Mouse (Mus musculus) ES-E14 (cell line): ENCODE measurements around the gene Samd7. TPM values are rescaled to one million over a fixed set of nuclear protein-coding genes. Genes with fewer than 3 reads are reported as not detected.

Experiments
- DNase-seq: peaks from one replicate; pipeline ENCODE4 v3.0.0-alpha.2; 2013; ENCODE audit warnings: low read depth, low spot score
- H3K27ac ChIP-seq: 2 replicates; pipeline ENCODE4 v1.5.1; 2012; ENCODE audit warnings: low read depth, mild to moderate bottlenecking, low read length, moderate library complexity, mixed read lengths; ENCODE audit not compliant: poor library complexity, insufficient read depth, severe bottlenecking
- H3K36me3 ChIP-seq: 2 replicates; pipeline ENCODE4 v1.6.1; 2012; ENCODE audit warnings: mild to moderate bottlenecking, low read length, moderate library complexity, mixed read lengths; ENCODE audit not compliant: control insufficient read depth, poor library complexity, insufficient read depth, severe bottlenecking
- H3K4me1 ChIP-seq, 2 experiments: fragments of 150-350 bp in 1 of 2; sonication (generic) in 1 of 2; 2 replicates each; pipeline ENCODE4 v1.6.1; 2012; ENCODE audit warnings: low read length in 2 of 2, mild to moderate bottlenecking in 1 of 2, mixed read lengths in 1 of 2; ENCODE audit not compliant: control insufficient read depth in 2 of 2, insufficient read depth in 2 of 2, poor library complexity in 1 of 2
- H3K4me3 ChIP-seq, 2 experiments: fragments of 150-350 bp in 1 of 2; sonication (generic) in 1 of 2; 2 replicates each; pipeline ENCODE4 v1.5.1; 2012; ENCODE audit warnings: low read length in 2 of 2, low read depth in 1 of 2, mild to moderate bottlenecking in 1 of 2, mixed read lengths in 1 of 2; ENCODE audit not compliant: insufficient read depth in 1 of 2, poor library complexity in 1 of 2, severe bottlenecking in 1 of 2
- H3K9ac ChIP-seq: 2 replicates; pipeline ENCODE4 v1.6.1; 2012; ENCODE audit warnings: low read depth, mild to moderate bottlenecking, low read length, mixed read lengths; ENCODE audit not compliant: poor library complexity, insufficient read depth, severe bottlenecking
- H3K9me3 ChIP-seq: fragments of 150-350 bp; sonication (generic); 2 replicates; pipeline ENCODE4 v1.6.1; 2012; ENCODE audit warnings: low read depth, mild to moderate bottlenecking, low read length; ENCODE audit not compliant: control insufficient read depth, insufficient read depth
- CHD2 ChIP-seq: IDR thresholded peaks from 2 replicates; pipeline ENCODE4 v1.6.1; 2014; ENCODE audit warnings: mild to moderate bottlenecking, low read depth, low read length, inconsistent platforms
- HCFC1 ChIP-seq: IDR thresholded peaks from 2 replicates; pipeline ENCODE4 v1.6.1; 2012; ENCODE audit warnings: low read length, inconsistent platforms, borderline replicate concordance; ENCODE audit not compliant: insufficient read depth
- MAFK ChIP-seq: IDR thresholded peaks from 2 replicates; pipeline ENCODE4 v1.6.1; 2014; ENCODE audit warnings: mild to moderate bottlenecking, low read depth, low read length, inconsistent platforms; ENCODE audit not compliant: insufficient read depth
- ZC3H11A ChIP-seq: IDR thresholded peaks from 2 replicates; pipeline ENCODE4 v1.6.1; 2012; ENCODE audit warnings: low read depth, mild to moderate bottlenecking, inconsistent platforms, low read length, borderline replicate concordance
- ZNF384 ChIP-seq: IDR thresholded peaks from 2 replicates; pipeline ENCODE4 v1.6.1; 2012; ENCODE audit warnings: low read depth, low read length, inconsistent platforms
- in situ Hi-C, 2 experiments: fragments of 600-800 bp; cut with MboI; formaldehyde crosslinking; loops; one replicate each; pipeline ENCODE4 v1.15.1; 2025; ENCODE audit warnings: low sequenced_read_pairs in 2 of 2, inconsistent platforms in 1 of 2; ENCODE audit not compliant: unreplicated experiment in 2 of 2
- total RNA-seq: library from RNA; depleted of rRNA; stranded (reverse); fragments of 300-350 nt; gene quantifications from 2 replicates; pipeline ENCODE4 v1.2.3, GENCODE M21; 2012

Samd7 gene
- total RNA-seq, 1 experiment, result 0.49 TPM

DNA sequence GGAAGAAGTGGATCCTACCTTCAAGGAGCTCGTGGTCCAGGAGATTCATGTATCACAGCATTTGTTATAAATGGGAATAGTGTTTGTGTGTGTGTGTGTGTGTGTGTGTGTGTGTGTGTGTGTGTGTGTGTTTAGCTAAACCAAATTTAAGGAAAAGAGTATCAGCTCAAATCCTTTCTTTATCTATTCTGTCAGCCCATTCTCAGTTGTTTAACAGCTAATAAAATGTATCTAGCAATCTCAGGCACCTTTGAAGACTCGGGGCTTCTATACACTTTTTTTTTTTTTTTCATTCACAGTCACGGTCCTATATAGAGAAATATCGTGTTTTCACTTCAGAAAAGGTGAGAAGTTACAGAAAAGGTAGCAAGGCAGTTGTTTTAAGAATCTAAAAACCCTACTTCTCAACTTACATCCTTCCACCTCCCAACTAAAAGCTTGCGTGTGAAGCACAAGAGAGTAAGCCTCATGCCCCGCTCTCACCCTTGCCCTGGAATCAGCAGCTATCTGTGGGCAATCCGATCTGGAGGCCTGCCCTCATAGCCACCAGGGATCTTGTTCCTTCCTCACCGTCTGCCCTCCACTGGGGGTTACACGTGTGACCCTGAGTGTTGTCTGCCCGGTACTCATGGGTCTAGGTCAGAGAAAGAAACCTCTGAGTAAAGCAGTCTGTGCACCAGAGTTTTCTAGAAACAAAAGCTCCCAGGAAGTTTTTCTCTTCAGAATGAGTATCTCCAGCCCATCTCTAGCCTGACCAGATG is 23.8 kb downstream of the Samd7 start:
- H3K4me3 ChIP-seq, result no peak overlapping the region
- DNase-seq, result no peak
- no peak overlapping the region for H3K9ac ChIP-seq
- TF ChIP-seq CHD2, result no peak
- TF ChIP-seq ZNF384, result no peak
- no peaks in the 10 kb centered on the region; a peak in 1 of 4 replicates for H3K4me1 ChIP-seq
- no peaks in the 10 kb centered on the region for H3K36me3 ChIP-seq
- no peak overlapping the region for H3K27ac ChIP-seq
- no peaks in the 10 kb centered on the region for H3K9me3 ChIP-seq
- in situ Hi-C loops, result no loop called here

DNA sequence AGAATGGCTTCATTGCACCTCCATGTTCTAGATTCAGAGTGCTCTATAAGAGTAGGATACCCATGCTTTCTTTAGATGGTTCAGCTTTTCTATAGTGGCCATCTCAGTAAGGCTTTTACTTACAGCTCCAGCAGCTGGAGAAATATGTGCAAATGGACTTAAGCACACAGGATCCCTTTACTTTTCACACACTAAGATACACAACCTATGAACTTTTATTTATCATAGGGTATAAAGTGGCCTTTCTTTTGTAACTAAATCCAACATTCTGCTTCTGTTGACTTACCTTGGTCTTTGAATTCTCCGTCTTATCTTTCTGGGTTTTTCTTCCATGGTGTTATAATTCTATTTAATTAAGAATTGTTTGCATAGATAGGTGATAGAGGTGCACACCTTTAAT is 25.5 kb downstream of the Samd7 start:
- in situ Hi-C loops, result no loop called here

DNA sequence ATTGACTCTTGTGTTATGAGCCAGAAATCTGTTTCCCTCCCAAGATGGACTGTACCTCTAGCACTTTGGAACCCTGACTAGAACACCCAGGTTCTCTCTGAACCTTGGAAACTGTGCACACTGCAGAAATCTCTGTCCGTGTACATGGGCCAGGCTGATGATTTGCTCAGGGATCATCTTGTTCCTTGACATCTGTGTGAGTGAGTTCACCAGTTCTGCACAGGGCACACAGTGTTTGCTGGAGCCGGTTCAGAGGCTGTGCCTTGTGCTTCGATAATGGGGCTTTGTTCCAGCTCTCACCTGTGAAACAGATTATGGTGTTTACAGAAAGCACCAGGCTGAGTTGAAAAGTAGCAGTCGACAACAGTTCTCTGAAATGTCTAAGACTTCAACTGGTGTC is 26.5 kb downstream of the Samd7 start:
- no peak overlapping the region for H3K27ac ChIP-seq
- TF ChIP-seq CHD2 (no peak), MAFK (no peak), HCFC1 (no peak), ZC3H11A (no peak), ZNF384 (no peak)
- H3K9me3 ChIP-seq, result no peaks in the 10 kb centered on the region
- no peak overlapping the region for H3K4me3 ChIP-seq
- no peak for DNase-seq
- no peaks in the 10 kb centered on the region for H3K4me1 ChIP-seq
- no peak overlapping the region for H3K9ac ChIP-seq
- no peaks in the 10 kb centered on the region for H3K36me3 ChIP-seq
- in situ Hi-C loops, result no loop called here

More for the DNA sequence above, 25.5 kb downstream of the Samd7 start:
- no peaks in the 10 kb centered on the region for H3K36me3 ChIP-seq
- H3K4me1 ChIP-seq, result no peaks in the 10 kb centered on the region
- TF ChIP-seq ZNF384 (no peak), ZC3H11A (no peak), CHD2 (no peak), HCFC1 (no peak), MAFK (no peak)
- DNase-seq, result no peak
- no peaks in the 10 kb centered on the region for H3K9me3 ChIP-seq
- H3K9ac ChIP-seq, result no peak overlapping the region
- no peak overlapping the region for H3K4me3 ChIP-seq
- no peak overlapping the region for H3K27ac ChIP-seq

DNA sequence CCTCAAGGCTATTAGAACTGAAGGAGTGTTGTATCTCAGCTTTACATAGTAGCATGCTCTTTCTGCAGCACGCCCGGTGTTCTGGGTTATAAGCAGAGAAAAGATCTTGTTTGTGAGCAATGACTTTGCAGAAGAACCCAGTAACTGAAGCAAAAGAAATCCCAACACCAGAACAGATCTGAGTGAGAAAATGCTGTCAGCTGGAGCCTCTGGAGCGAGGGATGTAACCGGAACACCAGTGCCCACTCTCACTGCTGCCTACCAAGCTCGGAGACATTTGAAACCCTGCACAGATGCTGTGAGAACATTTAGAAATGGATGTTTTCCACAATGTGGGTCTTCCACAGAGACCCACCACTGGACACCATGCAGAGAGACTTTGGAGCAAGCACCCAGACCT is 28.6 kb downstream of the Samd7 start:
- Histone ChIP-seq H3K9ac (no peak overlapping the region), H3K4me3 (no peak overlapping the region), H3K27ac (no peak overlapping the region), H3K36me3 (no peaks in the 10 kb centered on the region), H3K9me3 (no peaks in the 10 kb centered on the region), H3K4me1 (no peaks in the 10 kb centered on the region)
- in situ Hi-C loops, result no loop called here
- no peak for DNase-seq
- no peak for TF ChIP-seq ZNF384
- TF ChIP-seq ZC3H11A, result no peak
- no peak for TF ChIP-seq MAFK
- no peak for TF ChIP-seq HCFC1
- TF ChIP-seq CHD2, result no peak

DNA sequence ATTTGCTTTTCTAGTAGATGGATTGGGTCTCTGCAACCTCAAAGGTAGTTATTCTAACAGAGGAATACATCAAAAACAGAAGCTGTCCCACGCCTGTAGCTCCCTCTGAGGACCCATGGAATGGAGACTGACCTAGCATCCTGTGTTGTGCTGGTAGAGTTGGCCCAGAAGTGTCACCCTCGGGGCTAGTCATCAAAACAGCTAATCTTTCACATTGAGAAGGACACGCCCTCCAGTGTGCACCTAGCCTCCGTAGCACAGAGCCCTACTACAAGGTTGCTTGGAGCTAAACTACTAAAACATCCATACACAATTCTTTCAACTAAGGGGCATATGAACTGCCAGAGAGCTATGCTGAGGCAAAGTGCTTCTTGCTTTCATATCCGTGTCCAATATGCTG is 31.9 kb downstream of the Samd7 start:
- TF ChIP-seq HCFC1 (no peak), ZC3H11A (no peak)
- in situ Hi-C loops, result no loop called here

More for the DNA sequence above, 31.9 kb downstream of the Samd7 start:
- H3K4me3 ChIP-seq, result no peak overlapping the region
- H3K4me1 ChIP-seq, result no peaks in the 10 kb centered on the region
- no peak overlapping the region for H3K27ac ChIP-seq
- no peaks in the 10 kb centered on the region for H3K9me3 ChIP-seq
- H3K36me3 ChIP-seq, result no peaks in the 10 kb centered on the region
- no peak for DNase-seq
- no peak overlapping the region for H3K9ac ChIP-seq
